Mouse (Mus musculus): ENCODE data around the gene Dnaja4. TPM values are rescaled to one million over a fixed set of nuclear protein-coding genes. Genes with fewer than 3 reads are reported as not detected.
A peak's percentile ranks its signal among the peaks of the same experiment; 100 is the strongest.
"Not testable (repeated sequence)": the region's sequence is repeated elsewhere in the genome, so short reads cannot be mapped to it uniquely, and the experiment has no call there.

Dnaja4 gene
- 2.5 and 2.6 TPM in 2 replicates for polyA plus RNA-seq (2012; rRNA removed)

DNA sequence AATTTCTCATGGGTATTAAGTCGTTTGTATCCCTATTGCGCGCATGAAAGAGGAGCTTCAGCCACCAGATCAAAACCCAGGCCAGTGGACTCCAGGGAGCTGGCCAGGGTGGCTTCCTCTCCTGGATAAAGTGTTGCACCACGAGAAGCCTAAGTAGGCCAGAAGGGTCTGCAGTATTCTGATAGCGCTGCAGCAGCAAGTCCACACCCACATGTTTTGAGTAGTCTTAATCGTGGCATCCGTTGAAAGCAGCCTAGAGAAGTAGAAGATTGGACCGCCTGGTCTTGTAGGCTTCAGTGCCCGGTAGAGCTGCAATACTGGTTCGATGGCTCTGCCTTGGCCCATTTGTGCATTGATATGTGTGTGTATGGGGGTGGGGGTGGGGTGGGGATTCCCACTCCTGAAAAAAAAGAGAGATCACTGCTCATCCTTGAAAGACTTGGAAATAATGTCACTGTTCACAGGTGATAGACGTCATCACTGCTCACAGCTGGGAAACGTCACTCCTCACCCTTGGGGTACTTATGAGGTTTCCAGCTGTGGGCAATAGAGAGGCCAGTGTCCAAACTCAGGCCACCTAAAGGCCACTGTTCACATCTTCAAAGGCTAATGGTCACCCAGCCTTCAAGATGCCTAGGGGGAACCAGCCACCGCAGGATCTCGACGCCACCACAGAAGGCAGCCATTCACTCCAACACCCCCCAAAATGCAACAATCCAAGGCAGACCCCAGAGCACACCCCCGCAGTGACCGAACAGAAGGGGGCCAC, at the start of gene Dnaja4:
Gene Dnaja4, plus strand, starts transcription at position 556 of the 769 bp plus-strand sequence.
- DNase-seq (ENCODE audit: low read depth, low spot score), result no peak
- WGBS, result 78% methylated on average over 17 of the region's 17 CpGs

DNA sequence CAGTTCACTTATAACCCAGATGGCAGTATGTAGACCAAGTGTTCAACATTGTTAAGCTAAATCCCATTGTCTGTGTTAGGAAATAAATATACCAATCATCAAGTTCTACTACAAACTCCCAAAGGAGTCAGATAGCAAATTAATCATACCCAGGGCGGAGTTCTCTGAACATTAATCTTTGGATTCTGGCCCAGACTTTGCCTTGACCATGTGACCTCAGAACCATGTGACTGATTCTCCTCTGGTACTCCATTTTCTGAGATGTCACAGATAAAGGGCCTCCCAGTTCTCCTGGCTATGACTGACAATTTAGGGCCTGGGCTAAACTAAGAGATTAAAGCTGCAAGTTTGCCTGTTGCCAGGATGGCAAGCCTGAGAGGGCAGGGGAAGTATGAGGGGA, 49.3 kb upstream of the Dnaja4 start:
- WGBS, result 76% methylated on average over 1 of the region's 1 CpGs
- no peak for DNase-seq (ENCODE audit: low read depth, low spot score)

DNA sequence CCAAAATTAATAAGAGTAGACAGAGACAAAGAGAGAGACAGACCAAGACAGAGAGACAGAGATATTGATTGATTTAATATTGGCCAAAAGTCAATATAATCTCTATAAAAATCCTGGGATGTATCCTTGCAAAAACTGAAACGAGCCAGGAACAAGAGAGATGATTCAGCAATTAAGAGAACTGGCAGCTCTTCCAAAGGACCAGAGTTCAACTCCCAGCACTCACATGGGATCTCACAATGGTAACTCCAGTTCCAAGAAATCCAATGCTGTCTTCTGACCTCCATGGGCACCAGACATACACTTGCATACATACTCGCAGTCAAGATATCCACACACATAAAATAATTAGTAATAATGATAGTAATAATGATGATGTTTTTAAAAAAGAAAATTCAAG, 45.9 kb upstream of the Dnaja4 start:
- no peak for DNase-seq (ENCODE audit: low read depth, low spot score)
- 64% methylated on average over 2 of the region's 2 CpGs for WGBS

DNA sequence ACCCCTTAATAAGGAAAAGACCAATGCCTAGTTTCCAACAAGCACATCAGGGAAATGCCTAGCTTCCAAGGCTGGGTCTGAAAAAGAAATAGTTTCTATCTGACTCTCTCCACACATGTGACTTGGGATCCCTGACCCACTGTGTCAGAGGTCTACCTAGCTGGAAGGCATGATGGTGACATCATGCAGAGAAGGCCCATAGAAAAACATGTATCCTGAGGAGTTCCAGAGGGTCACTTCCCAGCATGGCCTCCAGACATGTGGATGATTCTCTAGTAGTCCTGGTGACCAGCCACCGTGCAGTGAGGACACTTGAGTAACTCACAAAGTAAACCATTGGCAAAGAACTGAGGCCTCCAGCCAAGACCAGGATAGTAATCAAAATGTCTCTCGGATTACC, 42.8 kb upstream of the Dnaja4 start:
- 69% methylated on average over 2 of the region's 2 CpGs for WGBS
- DNase-seq (ENCODE audit: low read depth, low spot score), result no peak

DNA sequence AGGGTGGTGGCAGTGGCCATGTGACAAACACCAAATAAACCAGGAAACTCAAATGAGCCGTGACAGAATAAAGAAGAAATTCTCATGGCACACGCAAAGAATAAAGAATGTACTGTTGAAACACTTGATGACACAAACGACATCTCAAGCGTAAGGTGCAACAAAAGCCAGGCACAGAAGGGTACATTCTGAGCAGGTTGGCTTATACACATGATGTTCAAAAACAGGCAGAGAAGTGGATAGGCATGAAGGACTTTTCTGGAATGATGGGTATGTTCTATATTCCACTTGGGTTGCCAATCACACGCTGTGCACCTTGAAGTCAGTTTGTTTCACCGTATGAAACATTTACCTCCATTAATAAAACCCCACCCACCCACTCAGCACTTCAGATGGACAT, 42.3 kb upstream of the Dnaja4 start:
- WGBS, result 78% methylated on average over 6 of the region's 6 CpGs
- DNase-seq (ENCODE audit: low read depth, low spot score), result no peak

DNA sequence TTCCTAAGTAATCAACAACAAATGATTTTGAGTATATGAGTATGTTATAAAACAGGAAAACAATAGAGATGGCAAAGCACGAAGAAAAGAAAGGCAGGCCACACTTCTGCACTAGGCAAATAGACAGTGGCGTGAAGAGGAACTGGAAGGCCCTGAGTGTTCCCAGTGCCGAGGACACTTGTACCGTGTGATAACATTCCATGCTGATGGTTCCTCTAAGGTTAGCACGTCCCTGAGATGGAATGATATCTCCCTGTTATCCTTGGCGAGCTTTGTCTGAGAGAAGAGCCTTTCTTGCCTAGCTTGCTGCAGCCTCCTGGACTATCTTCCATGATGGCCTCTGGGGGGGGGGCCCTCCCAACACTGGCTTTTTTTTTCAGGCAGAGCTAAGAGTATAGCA, 39.9 kb upstream of the Dnaja4 start:
- 77% methylated on average over 6 of the region's 6 CpGs for whole genome bisulfite sequencing
- no peak for DNase-seq (ENCODE audit: low read depth, low spot score)

DNA sequence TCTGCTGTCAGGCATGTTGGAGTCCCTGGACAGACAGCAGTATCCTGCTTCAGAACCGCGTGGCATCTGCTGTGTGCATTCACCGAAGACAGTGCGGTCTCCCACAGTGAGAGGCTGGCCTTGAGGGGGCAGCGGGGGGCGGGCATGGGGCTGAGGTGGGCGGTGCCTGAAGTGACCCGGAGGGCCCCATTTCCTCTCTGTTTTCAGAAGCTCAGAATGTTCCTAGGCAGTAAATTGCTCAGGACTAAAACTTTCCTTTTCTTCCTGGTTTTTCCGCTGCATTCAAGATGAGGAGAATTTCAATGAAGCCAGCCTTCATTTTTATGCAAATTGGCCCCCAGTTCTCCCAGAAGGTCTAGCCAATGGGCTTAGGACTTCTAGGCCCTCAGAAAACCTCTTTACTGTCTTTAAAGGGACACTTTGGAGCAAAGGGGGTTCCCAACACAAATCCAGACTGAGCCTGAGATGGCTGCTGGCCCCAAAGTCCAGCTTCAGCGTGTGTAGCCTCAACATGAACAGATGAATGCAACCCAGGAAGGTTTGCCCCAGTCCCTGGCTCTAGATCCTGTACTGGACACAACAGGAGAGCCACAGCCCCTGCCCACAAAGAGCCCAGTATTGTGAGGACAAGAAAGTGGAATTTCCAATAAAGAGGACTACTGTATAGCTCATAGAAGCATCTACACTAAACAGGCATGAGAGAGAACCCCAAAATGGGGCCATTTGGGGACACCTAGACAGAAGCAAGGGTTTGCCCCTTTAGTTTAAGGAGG, 36.9 kb upstream of the Dnaja4 start, which contains the start of gene Acsbg1:
Gene Acsbg1, minus strand, starts transcription at position 266 of the 773 bp plus-strand sequence.
- DNase-seq (ENCODE audit: low read depth, low spot score), result no peak
- WGBS, result 25% methylated on average over 10 of the region's 10 CpGs

DNA sequence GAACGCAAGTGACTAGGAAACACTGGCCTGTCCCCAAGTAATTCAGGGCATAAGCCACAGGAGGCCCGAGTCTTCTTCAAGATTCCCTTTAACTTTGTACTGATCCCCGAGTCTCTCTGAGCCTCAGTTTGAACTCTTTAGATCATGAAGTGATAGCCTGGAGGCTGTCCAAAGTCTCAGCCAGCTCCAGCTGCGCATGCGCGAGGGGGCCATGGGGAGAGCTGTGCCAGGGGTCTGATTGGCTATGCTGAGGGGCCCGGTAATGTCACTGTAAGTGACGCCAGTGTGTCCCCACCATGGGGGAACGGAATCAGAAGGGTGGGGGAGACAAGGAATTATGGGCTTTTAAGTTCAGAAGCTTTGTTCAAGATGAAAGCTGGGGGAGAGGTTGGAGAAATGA, 34.3 kb upstream of the Dnaja4 start:
- 82% methylated on average over 9 of the region's 9 CpGs for WGBS
- no peak for DNase-seq (ENCODE audit: low read depth, low spot score)

DNA sequence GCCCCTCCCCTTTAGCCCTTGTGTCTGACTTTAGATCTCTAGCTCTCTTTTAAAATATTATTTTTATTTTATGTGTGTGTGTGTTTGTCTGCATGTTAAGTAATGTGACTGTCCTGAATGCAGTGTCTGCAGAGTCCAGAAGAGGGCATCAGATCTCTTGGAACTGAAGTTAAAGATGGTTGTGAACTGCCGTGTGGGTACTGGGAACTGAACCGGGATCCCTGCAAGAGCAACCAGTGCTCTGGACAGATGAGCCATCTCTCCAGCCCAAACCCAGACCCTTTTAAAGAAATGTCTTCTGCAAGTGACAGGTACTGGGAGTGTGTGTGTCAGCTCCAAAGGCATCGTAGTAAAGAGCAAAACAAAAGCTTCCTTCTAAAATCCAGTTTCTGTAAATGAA, 32.6 kb upstream of the Dnaja4 start:
- DNase-seq (ENCODE audit: low read depth, low spot score), result no peak
- WGBS, result 94% methylated on average over 3 of the region's 3 CpGs

DNA sequence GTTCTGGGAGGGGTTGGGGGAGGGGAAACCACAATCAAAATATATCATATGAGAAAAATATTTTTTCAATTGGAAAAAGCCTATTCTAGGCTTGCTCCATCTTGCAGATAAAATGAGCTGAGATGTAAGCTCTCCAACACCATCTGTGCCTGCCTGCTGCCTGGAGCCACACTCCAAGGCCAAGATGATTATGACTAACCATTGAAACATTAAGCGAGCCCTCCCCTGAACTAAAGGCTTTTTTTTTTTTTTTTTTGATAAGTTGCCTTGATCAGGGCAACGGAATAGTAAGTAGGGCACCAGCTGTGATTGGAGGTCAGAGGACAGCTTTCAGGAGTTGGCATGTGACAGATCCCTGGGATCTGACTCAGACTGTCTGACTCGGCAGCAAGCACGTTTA, 30.2 kb upstream of the Dnaja4 start:
- no peak for DNase-seq (ENCODE audit: low read depth, low spot score)
- WGBS, result 58% methylated on average over 4 of the region's 4 CpGs

DNA sequence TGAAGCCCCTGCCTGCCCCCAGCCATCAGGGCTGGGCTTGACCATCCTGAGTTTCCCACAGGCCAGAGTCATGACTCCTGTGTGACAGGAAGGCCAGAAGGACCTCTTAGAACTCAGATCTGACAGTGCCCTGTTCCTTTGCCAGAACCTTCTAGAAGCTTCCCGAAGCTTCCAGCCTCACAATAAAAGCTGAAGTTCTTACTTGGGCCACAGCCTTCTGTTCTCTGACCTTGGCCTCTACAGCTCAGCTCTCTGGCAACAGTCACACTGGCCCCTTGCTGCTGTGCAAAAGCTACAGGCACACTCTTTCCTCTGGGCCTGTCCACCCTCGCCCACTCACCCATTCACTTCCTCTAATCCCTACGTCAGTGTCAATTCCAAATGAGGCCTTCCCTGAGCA, 26.7 kb upstream of the Dnaja4 start:
- WGBS, result 85% methylated on average over 3 of the region's 3 CpGs
- no peak for DNase-seq (ENCODE audit: low read depth, low spot score)

DNA sequence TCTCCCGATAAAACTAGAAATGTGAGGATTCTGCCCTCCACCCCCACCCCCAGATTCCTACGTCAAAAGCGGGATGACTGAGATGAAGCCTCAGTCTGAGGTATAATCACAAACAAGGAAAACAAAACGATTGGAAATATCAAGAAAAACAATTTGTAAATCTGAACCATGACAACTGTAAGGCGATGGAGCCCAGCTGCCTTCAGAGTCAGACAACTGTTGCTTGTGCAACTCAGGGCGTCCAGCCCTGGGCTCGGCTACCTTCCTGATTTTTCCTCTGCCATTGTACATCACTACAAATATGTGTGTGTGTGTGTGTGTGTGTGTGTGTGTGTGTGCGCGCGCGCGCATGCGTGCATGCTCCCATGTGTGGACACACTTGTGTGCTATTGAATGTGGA, 24.8 kb upstream of the Dnaja4 start:
- 85% methylated on average over 13 of the region's 13 CpGs for WGBS
- DNase-seq (ENCODE audit: low read depth, low spot score), result no peak

DNA sequence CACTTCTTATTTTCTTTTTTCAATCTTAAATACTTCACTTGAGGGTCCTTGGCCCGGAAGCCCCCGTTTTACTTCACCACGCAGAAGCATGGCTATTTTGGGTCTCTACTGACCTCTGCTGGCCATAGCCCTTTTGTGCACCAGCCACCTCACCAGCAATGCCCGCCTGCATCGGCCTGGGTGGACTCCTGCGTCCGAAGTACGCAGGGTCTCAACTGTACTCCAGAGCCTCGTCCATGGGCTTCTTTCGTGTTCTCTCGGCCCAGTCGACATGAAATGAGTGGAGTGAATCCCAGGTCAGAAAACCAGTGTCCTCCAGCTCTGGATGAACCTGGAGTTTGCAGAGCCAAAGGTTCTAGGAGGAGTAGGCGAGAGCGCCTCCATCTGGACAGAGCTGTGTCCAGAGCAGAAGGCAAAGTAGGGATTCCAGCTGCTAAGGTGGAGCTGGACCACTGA, 22.1 kb upstream of the Dnaja4 start:
- DNase-seq (ENCODE audit: low read depth, low spot score), result peak; percentile 28
- 4% methylated on average over 14 of the region's 14 CpGs for WGBS

DNA sequence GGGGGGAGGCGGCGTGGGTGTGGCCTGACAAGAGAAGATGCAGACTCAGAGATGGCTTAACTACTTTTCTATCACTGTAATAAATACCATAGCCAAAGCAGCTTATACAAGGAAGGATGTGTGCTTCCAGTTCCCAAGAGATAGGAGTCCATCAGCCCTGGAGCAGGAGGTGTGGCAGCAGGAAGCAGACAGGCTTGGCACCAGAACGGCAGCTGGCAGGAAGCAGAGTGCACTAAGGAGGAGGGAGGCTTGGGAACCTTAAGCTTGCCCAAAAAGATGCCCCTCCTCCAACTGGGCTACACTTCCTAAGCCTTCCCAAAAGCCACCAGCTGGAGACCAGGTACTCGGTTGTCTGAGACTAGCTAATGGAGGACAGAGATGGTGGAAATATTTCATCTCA, 15.8 kb upstream of the Dnaja4 start:
- no peak for DNase-seq (ENCODE audit: low read depth, low spot score)
- WGBS, result 22% methylated on average over 4 of the region's 4 CpGs

DNA sequence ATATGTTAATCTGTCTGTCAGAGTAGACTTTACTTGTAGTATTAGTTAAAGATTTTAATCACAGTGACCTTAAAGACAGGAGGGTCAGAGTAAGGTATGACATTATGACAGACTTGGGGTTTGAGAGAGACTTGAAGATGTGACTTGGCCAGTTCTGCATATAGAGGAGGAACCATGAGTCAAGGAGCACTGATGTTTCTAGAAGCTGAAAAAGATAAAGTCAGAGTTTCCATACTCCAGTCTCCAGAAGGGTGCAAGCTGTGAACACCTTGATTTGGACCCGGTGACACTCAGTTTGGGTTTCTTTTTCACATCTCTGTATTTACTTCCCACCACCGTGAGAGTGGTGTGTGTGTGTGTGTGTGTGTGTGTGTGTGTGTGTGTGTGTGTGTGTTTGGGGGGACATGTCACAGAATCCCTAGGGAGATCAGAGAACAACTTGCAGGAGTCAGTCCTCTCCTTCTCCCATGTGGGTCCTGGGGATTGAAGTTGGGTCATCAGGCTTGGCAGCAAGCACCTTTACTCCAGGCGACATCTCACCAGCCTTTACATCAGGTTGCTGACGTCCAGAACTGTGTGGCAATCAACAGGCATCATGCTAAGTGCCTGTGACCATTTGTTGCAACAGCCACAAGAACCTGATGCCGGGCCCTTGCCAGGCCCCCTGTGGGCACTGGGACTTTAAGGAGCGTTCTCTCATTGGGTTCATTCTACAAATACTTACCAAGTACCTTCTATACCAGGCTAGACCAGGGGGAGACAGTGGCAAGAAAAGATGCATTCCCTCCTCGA, 14.7 kb upstream of the Dnaja4 start:
- no peak for DNase-seq (ENCODE audit: low read depth, low spot score)
- WGBS, result 80% methylated on average over 7 of the region's 7 CpGs

DNA sequence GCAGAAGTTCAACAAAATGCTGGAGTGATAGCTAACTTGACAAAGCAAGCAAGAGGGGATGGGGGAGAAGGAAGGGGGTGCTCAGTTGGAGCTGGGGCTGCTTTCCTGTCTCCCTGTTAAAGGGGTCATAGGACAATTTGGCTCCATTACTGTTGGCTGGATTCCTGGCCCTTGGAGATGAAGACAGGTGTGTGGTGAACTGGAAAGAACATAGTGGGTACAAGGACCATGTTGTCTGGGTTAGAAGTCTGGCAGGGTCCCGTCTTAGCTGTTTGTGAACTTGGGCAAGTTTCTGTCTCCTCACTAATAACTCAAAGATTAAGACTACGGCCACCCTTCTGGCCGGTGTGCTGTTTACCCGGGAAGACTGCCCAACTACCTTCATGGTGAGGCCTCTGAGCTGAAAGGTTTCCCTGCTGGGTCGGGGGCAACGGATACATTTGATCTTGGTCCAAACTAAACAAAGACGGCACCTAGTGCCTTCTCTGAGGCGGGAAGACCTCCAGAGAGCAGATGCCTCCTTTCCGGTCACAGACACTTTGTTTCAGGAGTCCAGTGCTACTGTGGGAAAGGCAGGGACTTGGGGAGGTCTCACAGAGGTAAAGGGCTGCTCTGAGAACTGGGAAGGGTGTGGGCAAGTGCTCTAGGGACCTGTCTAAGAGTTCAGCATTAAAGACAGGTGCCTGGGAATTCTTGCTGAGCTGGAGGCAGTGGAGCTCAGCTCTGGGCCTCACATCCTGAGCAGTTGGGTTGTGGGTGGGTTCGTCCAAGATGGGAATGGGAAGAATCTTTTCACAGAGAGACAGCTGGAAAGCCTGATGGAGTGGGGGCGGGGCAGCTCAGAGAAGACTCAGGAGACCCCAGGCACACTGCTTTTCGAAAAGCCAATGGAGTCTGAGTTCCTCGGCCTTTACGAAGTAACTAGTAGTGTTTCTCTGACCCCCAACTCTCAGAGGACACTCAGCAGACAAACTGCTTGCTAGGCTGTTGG, 11.1 kb upstream of the Dnaja4 start:
- no peak for DNase-seq (ENCODE audit: low read depth, low spot score)
- 58% methylated on average over 14 of the region's 14 CpGs for WGBS

DNA sequence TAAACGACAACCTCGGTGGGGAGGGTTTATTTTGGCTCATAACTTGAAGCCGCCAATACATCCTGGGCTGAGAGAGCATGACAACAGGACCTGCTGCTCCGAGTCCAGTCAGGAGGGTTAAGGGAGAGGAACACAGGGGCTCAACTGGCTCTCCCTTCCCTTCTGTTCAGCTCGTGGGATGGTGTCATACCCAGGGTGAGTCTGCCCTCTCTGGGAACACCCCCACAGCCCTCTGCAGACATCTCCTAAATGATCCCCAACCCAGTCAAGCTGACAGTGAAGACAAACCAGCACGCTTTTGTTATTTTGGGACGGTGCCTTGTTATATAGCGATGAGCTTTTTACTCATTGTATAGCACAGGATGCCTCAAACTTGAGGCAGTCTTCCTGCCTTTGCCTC, 9.2 kb upstream of the Dnaja4 start:
- WGBS, result 61% methylated on average over 8 of the region's 8 CpGs
- no peak for DNase-seq (ENCODE audit: low read depth, low spot score)

DNA sequence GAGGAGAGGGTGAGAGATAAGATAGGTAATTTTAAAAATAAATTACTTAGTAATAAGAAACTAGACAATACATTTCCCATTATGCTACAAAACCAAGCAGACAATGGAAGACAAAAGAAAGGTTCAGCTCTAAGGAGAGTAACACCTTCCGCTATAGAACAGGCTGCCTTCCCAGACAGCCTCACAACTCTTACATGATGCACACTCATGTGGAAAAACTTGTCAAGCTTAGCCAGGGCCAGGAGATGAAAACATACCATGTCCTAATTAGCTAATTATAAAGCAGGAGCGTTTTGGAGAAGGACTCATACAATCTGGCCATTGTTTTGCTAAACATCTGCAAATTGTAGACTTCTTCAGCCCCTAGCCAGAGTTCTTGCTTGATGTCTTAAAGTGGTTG, 8.0 kb upstream of the Dnaja4 start:
- DNase-seq (ENCODE audit: low read depth, low spot score), result not testable (repeated sequence)
- 92% methylated on average over 2 of the region's 2 CpGs for WGBS

DNA sequence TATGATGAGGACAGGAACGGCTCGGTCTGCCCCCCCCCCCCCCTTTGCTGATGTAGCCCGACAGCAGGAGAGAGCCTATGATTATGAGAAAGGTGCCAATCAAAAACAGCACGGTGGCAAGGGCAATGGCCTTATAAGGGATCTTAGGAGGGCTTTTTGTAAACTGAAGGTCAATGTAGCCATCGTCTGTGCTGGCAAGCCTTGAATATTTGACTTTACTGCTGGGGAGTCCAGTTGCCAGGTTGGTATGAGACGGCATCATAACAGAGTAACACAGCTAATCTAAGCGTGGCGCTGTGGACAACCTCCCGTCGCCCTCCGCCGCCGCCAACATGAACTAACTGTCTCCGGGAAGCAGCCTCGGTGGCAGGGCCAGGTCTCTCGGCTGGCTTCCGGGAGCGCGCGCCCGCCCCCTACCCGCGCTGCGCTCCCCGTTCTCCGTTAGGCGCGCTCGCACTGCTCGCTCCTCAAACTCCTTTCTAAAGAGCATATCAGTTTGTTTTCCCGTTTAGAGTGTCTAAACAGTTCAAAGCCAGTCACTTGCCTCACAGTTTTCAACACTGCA, 7.3 kb upstream of the Dnaja4 start:
- not testable (repeated sequence) for DNase-seq (ENCODE audit: low read depth, low spot score)
- 5% methylated on average over 31 of the region's 31 CpGs for WGBS

Data from large intestine, adult 2 months (tissue).